Mouse (Mus musculus): ENCODE measurements around the gene St8sia4. TPM values are rescaled to one million over a fixed set of nuclear protein-coding genes. Genes with fewer than 3 reads are reported as not detected.
"Not testable (repeated sequence)": the region's sequence is repeated elsewhere in the genome, so short reads cannot be mapped to it uniquely, and the experiment has no call there.

Gene St8sia4
- polyA plus RNA-seq, 1 experiment from 2014 or later: 6.3 TPM

DNA sequence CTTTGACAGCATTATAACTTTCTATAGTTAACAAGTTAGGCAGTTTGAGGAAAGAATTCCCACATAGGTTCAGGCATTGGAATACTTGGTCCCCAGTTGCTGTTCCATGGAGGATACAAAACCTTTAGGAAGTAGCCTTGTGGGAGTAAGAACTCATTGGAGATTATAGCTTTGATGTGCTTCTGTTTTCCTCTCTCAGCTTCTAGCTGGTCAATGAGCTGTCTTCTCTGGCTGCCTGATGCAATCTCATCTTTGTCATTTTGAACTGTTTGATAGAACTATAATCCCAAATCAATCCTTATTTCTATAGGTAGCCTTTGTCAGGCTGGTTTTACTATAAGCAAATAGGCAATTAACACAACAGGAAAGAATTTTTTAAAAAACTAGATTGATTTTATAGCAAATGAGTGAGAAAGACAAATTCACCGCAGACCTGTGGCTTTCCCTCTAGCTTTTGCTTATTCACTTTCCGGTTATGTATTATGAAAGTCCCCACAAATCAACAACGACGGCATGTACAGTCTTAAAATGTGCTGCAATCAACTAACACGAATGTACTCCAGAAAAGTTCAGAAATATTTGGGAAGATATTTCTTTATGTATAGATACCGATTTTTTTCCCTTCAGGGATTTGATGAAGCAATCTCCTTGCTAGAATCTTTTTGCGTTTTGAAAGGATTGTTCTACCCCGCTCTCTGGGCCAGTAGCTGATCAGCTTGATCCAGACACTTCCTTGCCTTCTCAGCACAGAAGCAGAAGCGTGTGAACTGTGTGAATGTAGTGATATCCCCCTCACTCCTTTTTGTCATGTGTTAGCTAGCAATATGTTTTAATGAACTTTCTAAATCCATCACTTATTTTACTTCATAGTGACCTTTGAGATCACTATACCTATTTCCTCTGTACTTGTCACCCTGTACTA lies 94.5 kb downstream of the St8sia4 start:
- Histone ChIP-seq H3K27me3 (ENCODE audit: control insufficient read depth, insufficient read depth, low read length) (no peaks in the 10 kb centered on the region), H3K36me3 (ENCODE audit: control insufficient read depth, insufficient read depth, low read length) (no peaks in the 10 kb centered on the region), H3K4me3 (replicated peaks; ENCODE audit: low read length) (no peak overlapping the region), H3K9ac (ENCODE audit: low read length) (no peak overlapping the region), H3K4me2 (ENCODE audit: low read depth, low read length) (no peak overlapping the region), H3K4me1 (ENCODE audit: control insufficient read depth, insufficient read depth, low read length) (no peaks in the 10 kb centered on the region), H3K9me3 (replicated peaks; ENCODE audit: control insufficient read depth, low read length) (no peaks in the 10 kb centered on the region), H3K27ac (ENCODE audit: low read length) (no peak overlapping the region)
- no peak for ATAC-seq (ENCODE audit: insufficient read depth, low FRiP score)
- 85% methylated on average over 9 of the region's 9 CpGs for WGBS

DNA sequence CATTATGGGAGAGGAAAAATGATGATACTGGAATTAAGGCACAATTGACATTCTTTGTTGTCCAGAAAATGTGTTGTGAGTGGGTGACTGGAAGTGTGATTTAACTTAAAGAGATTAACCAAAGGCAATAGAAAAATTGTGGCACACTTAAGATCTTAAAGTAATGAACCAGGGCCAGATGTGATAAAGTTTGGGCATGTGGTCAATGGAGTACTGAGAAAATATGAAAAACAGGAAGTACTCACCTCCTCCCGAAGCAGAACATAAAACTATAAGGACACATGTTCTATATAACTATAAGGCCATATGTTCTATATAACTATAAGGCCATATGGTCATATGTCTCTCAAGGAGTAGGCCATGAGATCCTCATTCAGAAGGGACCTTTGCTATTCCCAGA lies 96.3 kb downstream of the St8sia4 start:
- H3K9ac ChIP-seq (ENCODE audit: low read length): no peak overlapping the region
- no peaks in the 10 kb centered on the region for H3K27me3 ChIP-seq (ENCODE audit: control insufficient read depth, insufficient read depth, low read length)
- no peaks in the 10 kb centered on the region for H3K36me3 ChIP-seq (ENCODE audit: control insufficient read depth, insufficient read depth, low read length)
- no peak overlapping the region for H3K4me3 ChIP-seq (replicated peaks; ENCODE audit: low read length)
- no peak overlapping the region for H3K4me2 ChIP-seq (ENCODE audit: low read depth, low read length)
- H3K27ac ChIP-seq (ENCODE audit: low read length): no peak overlapping the region
- ATAC-seq (ENCODE audit: insufficient read depth, low FRiP score): no peak
- H3K9me3 ChIP-seq (replicated peaks; ENCODE audit: control insufficient read depth, low read length): no peaks in the 10 kb centered on the region
- H3K4me1 ChIP-seq (ENCODE audit: control insufficient read depth, insufficient read depth, low read length): no peaks in the 10 kb centered on the region
- WGBS: 73% methylated on average over 1 of the region's 1 CpGs

DNA sequence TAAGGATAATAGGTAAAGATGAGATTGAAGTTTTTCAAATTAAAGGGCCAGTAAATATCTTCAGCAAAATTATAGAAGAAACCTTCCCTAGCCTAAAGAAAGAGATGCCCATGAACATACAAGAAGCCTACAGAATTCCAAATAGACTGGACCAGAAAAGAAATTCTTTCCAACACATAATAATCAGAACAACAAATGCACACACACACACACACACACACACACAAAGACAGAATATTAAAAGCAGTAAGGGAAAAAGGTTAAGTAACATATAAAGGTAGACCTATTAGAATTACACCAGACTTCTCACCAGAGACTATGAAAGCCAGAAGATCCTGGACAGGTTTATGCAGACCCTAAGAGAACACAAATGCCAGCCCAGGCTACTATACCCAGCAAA lies 112.8 kb downstream of the St8sia4 start:
- H3K4me2 ChIP-seq (ENCODE audit: low read depth, low read length); H3K9me3 ChIP-seq (replicated peaks; ENCODE audit: control insufficient read depth, low read length); H3K9ac ChIP-seq (ENCODE audit: low read length); ATAC-seq (ENCODE audit: insufficient read depth, low FRiP score); H3K4me1 ChIP-seq (ENCODE audit: control insufficient read depth, insufficient read depth, low read length); H3K36me3 ChIP-seq (ENCODE audit: control insufficient read depth, insufficient read depth, low read length); H3K4me3 ChIP-seq (replicated peaks; ENCODE audit: low read length); H3K27me3 ChIP-seq (ENCODE audit: control insufficient read depth, insufficient read depth, low read length); H3K27ac ChIP-seq (ENCODE audit: low read length): not testable (repeated sequence)

DNA sequence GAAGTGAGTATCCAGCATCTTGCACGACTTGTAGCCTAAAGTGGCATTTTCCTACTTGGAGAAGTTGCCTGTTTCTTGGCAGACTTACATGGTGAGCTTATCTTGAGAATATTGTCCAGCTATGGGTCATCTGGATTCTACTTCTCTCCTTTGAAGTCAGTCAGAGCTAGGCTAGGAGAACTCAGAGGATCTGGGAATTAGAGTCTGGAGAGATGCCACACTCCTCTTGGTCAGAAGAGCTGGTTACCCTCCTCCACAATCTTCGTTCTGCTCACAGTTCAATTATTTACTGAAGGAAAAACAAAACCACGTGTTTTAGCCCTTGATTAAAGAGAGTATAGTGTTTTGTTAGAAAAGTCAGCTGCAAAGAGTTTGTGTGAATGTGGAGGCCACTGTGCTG lies 125.9 kb downstream of the St8sia4 start:
- Histone ChIP-seq H3K27me3 (ENCODE audit: control insufficient read depth, insufficient read depth, low read length) (no peaks in the 10 kb centered on the region), H3K4me1 (ENCODE audit: control insufficient read depth, insufficient read depth, low read length) (no peaks in the 10 kb centered on the region), H3K9ac (ENCODE audit: low read length) (no peak overlapping the region), H3K4me2 (ENCODE audit: low read depth, low read length) (no peak overlapping the region), H3K4me3 (replicated peaks; ENCODE audit: low read length) (no peak overlapping the region), H3K9me3 (replicated peaks; ENCODE audit: control insufficient read depth, low read length) (no peaks in the 10 kb centered on the region), H3K36me3 (ENCODE audit: control insufficient read depth, insufficient read depth, low read length) (no peaks in the 10 kb centered on the region), H3K27ac (ENCODE audit: low read length) (no peak overlapping the region)
- 59% methylated on average over 3 of the region's 3 CpGs for WGBS
- ATAC-seq (ENCODE audit: insufficient read depth, low FRiP score): no peak
